Mouse (Mus musculus): ENCODE data around the gene Myadml2. TPM values are rescaled to one million over a fixed set of nuclear protein-coding genes. Genes with fewer than 3 reads are reported as not detected.
A peak's percentile ranks its signal among the peaks of the same experiment; 100 is the strongest.

Gene Myadml2
- total RNA-seq, 4 experiments from 2014 or later: 112 to 153 (median 132) TPM

DNA sequence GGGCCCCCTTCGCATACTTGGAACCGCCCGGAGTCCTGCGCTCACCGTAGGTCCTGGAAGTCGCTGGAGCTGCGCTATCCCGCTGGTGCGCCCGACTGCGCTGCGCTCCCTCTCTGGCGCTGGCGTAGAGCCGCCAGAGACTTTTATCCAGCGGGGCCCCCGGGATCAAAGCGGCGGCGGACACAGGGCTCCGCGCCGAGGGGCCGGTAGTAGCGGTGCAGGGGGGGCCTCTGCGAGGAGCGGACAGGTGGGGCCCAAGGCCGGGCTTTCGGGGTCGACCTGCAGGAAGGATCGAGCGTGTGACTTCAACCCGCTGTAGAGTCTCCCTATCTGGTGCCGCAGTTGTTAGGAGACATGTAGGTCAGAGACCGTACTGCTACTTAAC, 13.1 kb upstream of the Myadml2 start, which contains the start of gene Notum:
Gene Notum, minus strand, starts transcription at position 100 of the 385 bp plus-strand sequence.
- DNase-seq (ENCODE audit: low spot score in 2 of 2): no peak

DNA sequence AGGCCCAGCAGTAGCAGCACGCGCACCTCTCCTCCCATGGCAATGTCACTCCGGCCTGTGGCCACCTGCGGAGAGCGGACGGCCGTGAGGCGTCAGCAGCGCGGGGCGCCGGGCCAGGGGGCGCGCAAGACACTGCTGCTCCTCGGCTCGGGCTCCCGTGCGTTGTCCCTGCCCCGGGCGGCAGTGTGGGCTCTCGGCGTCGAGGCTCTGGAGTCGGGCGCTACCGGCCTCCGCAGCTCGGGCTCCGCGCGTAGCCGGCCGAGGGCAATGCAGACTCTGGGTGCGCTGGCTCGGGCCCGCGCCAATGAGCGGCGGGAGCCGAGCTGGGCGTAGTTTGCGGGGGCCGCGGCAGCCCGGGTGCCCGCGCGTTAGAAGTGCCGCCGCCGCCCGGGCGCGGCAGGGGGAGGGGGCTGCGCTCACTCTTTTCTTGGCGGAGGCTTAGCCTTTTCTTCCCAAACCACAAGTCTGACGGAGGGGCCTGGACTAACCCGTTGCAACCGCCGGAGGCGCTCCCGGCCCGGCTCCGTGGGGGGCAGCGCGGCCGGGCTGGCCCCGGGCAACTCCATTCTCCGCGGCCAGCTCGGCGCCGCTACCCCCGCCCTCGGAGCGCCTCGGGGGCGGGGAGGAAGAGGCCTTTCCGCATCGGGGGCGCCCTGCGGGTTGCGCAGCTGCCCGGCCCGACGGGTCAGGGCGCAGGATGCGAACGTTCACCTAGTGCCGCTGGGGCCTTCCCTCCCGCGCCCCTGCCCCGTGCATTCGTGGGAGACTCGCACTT, 12.5 kb upstream of the Myadml2 start:
- DNase-seq (ENCODE audit: low spot score in 2 of 2): no peak

DNA sequence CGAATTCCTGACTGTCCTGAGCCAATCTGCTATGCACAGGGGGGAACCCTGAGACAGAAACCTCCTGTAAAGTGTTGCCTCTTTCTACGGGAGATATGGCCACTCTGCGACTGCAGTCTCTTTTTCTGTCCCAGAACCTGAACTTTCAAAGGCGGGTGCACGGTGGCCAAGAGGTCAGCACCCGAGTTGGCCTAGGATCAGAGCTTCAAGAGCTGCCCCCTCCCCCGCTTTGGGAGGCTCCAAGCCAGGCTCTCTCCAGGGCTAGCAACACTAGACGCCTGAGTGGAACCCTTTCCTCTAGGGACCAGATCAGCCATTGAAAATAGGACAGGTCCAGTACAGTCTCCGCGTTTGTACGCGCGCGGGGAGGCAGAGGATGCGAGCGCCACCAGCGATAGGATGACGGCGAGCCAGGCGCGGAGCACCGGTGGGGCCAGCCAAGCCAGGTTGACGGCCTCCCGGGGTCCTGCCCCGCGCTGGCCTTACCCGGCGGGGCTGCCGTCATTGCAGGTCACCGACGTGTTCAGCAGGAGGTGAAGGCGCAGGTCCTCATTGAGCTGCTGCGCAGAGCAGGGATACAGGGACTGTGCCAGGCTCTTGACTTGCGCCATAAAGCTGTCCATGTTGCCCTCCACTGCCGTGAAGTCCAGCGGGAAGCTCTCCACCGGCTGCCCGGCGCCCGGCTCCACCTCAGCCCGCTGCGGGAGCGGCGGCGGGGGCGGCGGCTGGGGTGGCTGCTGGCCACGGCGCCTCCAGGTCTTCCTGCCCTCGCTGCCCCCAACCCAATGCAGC, 11.7 kb upstream of the Myadml2 start:
- DNase-seq (ENCODE audit: low spot score in 2 of 2): no peak

DNA sequence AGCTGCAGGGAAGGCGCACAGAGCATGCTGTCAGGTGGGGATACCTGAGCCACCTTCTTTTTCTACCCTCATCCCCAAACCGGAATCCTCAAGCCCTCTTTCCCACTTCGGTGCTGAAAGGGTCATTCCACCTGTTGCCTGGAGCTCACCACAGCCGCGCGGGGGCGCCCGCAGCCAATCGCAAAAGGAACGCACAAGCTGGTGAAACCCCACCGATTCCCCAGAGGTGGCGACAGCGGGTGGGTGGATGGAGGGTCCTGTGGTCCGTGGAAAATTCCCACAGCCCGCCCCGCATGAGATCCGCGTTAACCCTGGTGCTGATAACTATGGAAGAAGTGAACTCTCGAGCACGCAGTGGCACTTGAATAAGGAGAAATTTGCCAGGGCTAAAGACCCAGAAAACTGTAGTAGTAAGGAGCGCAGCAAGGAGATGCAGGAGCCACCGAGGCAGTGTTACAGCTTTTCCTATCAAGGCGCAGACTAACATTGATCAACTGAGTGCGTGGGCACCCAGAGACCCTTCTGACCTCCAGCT, 11.0 kb upstream of the Myadml2 start:
- DNase-seq (ENCODE audit: low spot score in 2 of 2): peak; percentile 65 to 67

DNA sequence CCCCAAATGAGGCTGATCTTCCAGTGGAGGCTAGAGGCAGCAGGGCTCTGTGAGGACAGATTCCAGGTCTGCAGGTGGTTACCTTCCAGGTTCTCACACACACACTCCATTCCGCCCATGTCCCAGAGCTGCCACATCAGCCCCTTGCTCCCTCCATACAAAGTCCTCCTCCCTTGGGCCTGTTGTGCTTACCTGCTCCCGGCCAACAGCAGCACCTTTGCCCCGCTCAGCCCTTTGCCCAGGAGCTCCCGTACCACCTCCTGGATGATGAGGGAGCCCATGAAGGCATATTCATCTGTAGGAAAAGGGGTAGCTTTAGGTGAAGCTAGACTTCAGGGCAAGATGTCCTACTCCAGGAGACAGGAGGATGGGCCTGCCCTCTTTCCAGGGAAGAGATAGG, 9.3 kb upstream of the Myadml2 start:
- DNase-seq (ENCODE audit: low spot score in 2 of 2): no peak

DNA sequence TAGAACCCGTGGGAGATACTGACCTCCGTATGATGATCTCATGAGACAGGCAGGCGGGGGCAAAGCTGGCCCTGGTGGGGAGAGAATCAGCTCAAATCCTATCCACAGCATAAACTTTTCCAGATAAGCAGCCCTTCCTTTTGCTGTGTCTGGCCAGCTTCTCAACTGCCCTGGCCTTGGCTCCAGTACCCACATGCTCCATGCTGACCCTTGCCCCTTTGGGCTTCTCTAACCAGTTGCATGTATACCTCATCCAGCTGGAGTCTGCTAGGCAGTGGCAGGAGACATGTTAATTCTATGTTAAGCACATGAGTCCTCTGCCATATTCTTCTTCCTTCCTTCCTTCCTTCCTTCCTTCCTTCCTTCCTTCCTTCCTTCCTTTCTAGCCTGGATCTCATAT, 6.8 kb upstream of the Myadml2 start:
- DNase-seq (ENCODE audit: low spot score in 2 of 2): no peak

DNA sequence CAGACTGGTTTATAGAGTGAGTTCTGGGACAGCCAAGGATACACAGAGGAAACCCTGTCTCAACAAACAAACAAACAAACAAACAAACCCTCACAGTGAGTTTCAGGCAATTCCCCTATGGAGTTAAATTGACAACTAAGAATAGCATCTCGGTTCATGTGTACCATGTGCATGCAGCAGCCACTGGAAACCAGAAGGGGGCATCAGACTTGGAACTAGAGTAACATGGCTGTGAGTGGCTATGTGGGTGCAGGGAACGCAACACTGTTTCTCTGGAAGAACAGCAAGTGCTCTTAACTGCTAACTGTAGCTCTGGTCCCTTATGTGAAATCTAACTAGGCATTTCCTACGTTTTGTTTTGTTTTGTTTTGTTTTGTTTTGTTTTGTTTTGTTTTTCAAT, 3.9 kb upstream of the Myadml2 start:
- no peak for DNase-seq (ENCODE audit: low spot score in 2 of 2)

DNA sequence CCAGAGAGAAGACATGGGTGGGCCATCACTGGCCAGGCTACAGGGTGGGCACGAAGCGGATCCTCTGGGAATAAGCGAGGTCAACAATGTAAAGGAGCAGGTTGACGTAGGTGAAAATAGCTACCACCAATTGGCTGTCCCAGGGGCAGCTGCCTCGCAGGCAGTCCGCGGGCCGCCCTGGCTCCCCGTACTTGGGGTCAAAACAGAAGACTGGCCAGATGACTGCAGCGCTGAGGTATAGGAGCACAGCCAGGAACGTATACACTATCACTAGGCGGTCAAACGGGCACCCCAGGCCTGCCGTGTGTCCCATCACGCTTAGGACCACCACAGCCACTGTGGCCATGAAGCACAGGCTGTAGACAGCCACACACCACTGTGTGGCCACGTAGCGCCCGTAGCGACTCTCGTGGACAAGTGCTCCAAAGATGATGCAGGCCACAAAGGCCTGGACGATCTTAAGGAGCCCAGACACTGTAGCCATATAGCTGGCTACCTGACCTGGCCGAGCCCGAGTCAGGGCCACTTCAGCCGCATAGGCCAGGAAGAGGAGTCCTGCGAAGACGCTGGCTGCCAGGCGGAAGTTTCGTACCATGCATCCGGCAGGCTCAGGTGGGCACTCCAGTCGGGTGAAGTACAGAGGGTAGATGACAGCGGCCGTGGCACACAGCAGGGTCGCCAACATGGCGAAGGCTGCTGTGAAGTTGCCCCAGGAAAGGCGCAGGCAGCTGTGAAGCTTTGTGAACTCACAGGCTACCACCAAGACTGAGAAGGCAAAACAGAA, 719 bp downstream of the Myadml2 start:
- DNase-seq (ENCODE audit: low spot score in 2 of 2): no peak

DNA sequence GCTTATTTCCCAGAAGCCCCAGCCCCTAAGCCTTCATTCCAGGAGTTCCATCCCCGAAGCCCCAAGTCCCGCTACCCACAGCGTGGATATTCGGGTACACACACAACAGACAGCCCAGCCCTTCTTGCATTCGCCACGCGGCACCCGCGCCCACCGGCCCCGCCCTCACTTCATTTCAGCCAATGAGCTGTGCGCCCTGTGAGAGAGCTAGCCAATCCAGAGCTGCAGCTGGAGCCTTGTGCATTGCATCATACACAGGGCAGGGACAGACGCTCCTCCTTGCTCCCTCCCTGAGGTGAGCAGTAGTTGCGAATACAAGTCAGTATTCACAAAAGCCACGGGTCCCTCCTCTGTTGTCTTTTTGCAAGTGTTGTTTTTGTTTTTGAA, 4.4 kb downstream of the Myadml2 start, which contains the start of gene Pycr1:
Gene Pycr1, minus strand, starts transcription at position 169 of the 387 bp plus-strand sequence.
- DNase-seq (ENCODE audit: low spot score in 2 of 2): peak; percentile 91

DNA sequence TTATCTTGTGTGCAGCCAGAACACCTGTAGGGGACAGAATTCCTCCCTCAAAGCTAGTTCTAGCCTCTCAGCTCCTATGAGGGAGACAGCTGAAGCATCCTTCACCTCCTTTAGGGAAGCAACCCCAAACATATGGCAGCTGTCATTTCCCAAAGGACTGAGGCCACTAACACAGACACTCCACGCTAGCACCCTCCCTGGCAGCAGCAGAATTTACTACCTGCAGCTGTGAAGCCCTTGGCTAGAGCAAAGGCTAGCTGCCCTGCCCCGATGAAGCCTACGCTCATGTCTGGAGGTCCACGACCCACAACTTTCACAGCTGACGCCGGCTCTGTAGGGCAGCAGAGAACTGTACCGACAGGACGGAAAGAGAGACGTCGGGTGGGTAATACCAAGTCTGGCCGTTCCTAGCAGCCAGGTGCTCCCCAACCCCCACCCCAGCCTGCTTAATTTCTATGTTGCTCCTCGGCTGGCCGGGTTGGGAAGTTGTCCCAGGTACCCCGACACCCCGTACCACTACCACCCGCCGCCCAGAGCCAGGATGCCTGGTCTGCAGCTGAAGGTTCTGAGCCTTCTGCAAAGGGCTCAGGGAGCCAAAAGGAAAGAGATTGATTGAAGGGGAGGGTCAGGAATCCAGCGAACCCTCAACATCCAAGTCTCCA, 4.9 kb downstream of the Myadml2 start:
- no peak for DNase-seq (ENCODE audit: low spot score in 2 of 2)

DNA sequence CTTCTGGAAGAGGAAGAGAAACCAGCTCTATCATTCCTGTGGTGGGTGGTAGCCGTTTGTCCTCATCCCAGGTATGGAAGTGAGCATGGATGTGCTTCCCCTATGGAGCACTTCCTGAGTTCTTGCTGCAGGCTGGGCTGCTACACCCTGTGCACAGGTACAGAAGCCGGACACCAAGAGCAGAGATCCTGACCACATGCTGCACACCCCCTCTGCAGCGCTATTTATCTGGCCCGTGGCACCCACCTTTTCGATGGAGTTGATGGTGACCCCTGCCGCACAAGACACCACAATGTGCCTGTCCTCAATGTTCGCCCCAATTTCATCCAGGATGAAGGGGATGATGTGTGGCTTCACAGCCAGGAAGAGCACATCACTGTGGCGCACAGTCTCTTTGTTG, 6.1 kb downstream of the Myadml2 start:
- DNase-seq (ENCODE audit: low spot score in 2 of 2): no peak

DNA sequence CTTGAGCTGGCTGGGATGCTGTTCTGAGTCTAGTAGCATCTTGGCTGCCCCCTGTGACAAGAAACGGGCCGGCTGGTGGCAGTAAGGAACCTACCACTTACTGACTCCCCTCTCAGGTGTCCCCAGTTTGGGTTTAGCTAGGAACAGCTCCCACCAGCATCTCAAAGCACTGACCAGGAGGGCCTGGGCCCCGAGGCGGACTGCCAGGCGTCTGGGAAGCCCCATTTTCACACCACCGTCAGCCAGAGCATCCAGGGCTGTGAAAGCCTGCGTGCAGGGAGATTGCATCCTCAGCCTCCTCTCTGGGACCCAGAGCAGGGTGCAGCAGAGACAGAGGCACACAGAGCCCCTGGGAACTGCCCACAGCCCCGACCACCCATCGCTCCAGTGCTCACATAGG, 6.7 kb downstream of the Myadml2 start:
- no peak for DNase-seq (ENCODE audit: low spot score in 2 of 2)

DNA sequence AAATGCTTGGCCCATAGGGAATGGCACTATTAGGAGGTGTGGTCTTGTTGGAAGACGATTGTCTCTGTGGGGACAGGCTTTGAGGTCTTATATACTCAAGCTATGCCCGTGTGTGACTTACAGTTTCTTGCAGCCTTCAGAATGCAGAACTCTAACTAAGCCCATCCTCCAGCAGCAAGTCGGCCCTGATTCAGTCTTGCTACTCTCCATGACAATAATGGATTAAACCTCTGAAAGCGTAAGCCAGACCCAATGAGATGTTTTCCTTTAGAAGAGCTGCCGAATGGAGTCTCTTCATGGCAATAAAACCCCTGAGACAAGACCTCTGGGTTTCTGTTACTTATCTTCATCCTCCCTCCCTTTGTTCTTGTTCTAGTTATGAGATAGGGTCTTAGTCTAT, 13.1 kb downstream of the Myadml2 start:
- DNase-seq (ENCODE audit: low spot score in 2 of 2): no peak

DNA sequence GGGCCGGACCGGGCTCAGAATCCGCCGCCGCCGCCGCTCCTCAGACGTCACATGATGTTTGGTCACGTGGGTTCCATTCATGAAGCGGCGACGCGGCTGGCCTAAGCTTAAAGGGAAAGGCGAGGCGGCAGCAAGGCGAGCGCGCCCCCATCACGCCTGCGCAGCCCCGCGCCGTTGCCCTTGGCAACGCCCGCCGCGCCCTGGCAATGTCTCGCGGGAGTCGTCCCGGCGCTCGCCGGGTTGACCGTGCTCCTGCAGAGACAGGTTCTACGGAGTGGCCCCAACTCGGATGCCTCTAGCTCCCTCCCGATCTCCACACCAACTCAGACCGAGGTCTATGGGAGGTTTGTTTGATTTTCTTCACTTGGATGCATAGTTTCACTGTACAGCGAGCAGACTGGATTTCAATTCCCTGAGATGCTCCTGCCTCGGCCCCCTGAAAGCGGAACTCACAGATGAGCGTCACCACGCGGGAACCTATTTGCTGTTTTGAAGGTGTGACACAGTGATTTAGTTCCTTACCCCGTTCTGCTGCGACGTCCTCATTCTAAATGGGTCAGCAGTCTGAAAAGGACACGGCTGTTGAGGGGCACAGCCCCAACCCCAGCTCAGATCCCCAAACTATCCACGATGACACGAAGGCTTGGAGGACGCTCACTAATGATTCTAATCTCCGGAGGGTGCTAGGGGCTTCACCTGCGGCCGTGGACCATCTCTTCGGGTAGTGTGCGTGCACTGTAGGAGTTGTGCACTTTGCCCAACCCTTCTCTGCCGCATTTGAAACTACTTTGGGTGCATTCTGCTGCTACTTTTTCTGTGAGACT, 14.2 kb downstream of the Myadml2 start, which contains the start of gene Mafg:
Gene Mafg, minus strand, starts transcription at position 81 of the 824 bp plus-strand sequence.
- peak; percentile 87 to 94 for DNase-seq (ENCODE audit: low spot score in 2 of 2)

DNA sequence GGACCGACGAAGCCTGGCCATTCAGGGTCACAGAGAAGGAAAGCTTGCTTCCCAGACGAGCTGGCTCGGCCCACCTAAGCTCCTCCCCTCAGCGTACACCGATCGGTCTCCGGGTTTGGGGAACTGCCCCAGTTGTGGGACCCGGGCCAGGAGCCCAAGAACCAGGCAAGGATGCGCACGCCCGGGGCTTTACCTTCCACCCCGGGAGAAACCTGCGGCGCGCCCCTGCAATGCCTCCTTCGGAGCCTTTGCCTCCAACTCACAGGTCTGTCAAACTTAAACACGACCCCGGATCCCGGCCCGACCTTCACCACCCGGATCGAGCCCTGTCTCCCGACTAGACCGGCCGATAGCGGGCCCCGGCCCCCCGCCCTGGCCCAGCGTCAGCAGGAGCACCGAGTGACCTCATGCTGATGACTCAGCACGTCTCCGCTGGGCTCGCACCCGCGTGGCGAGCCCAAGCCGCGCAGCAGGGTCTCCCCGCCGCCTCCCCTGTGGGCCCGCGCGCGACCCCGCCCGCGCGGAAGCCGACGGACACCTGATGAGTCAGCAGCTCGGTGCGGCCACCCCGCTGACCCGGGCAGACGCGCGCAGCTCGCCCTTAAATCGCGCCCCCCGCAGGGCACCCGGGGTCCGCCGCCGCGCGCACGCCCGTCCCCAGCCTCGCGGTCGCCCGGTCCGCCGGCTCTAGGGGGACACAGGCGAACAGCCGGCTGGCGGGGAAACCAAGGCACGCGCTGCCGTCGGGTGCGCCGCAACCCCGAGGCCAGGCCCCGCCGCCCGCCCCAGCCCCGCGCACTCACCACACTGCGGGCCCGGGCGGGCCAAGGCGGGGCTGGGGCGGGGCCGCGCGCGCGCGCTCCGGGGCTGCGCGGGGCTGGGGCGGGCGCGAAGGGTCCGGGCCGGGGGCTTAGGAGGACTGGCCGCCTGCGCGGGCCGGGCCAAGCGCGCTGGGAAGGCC, 15.1 kb downstream of the Myadml2 start:
- DNase-seq (ENCODE audit: low spot score in 2 of 2): peak; percentile 67 to 78

DNA sequence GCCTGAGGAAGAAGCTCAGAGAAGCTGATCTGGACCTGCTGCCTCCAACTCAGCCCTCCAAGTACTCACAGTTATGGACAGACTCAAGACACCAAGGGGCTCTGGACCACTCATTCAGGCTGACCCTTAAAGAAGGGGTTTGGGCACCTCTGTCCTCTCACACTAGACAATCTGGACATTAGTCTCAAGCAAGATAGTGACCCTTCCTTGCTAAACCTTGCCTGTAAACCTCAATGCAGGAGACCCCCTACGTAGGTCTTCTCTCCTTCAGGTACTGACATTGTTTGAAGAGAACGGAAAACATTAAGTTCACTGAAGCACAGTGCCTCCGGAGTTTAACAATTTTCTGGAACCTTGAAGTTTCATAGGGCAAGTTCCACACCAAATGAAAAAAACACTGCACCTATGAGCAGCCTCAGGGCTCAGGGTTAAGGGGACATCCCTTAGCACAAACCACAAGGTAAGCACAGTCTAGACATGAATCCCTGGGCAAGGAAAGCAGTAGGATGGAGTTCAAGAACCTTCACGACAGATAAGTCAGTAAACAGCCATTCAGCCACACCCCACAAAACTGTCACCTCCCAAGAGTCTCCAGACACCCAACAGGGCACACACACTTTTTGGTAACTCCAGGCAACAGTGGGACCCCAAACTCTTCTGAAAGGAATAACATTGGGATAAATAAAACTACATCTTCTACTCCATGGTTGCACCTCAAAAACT, 16.1 kb downstream of the Myadml2 start:
- DNase-seq (ENCODE audit: low spot score in 2 of 2): no peak

DNA sequence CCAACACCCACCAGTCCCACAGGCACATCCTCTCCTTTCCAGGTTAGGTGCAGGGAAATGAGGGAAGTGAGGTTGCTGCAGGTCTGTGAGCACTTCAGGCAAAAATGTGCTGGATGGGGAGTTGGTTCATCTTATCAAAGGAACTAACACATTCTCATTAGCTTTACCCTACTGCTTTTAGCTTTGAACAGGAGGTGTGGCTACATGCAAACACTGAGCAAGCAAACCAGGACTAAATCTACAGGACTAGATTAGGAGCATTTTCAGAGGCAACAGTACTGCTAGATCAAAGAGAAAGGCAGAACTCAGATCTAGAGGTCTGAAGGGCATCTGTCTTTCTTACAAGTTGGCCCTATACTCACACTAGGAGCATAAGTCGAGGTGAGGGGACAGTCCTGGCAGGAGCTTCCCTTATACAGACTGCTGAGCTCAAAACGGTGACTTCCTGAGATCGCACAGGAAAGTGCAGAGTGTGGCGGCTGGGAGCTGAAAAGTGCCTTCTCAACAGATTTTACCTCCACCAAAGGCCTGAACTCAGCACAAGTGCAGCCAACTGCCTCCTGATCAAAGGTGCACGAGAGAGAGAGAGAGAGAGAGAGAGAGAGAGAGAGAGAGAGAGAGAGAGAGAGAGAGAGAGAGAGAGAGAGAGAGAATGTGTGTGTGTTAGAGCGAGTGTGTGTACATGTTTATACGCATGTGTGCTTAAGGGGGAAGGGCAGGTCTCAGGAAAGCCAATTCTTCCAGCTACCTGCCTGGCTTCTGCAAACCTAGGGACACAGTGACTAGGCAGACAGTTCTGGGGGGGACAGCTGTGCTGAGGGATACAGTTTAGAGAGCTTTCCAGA, 16.9 kb downstream of the Myadml2 start:
- no peak for DNase-seq (ENCODE audit: low spot score in 2 of 2)

Measured in gastrocnemius, adult 8-10 months (tissue).